Mouse (Mus musculus): Measurements from ENCODE around the gene Pld1. TPM values are rescaled to one million over a fixed set of nuclear protein-coding genes. Genes with fewer than 3 reads are reported as not detected.

Pld1 gene
- 6.9 and 7.6 TPM in 2 replicates for polyA plus RNA-seq (2014; fragmentation: Nextera tagmentation; extraction: Ambion mirVana)

GRCm38 (mm10) chr3:27938381-27939323 is at the start of gene Pld1:
Pld1 (plus strand) TSS chr3:27938695.
- Histone ChIP-seq H3K4me2 (replicated peaks; ENCODE audit: low read depth, low read length) (peak within 1 kb of the TSS; percentile 95), H3K9me3 (ENCODE audit: control insufficient read depth, low read depth, low read length) (no peaks in the 10 kb centered on the region), H3K27ac (ENCODE audit: low read length) (peak within 1 kb of the TSS; percentile 75), H3K4me3 (ENCODE audit: low read depth, low read length) (peak within 1 kb of the TSS; percentile 40), H3K27me3 (ENCODE audit: control insufficient read depth, insufficient read depth, low read length) (no peaks in the 10 kb centered on the region), H3K4me1 (ENCODE audit: control insufficient read depth, insufficient read depth, low read length) (peaks cover 4% of the 10 kb centered on the region; the same call in 1 of the 2 replicates), H3K36me3 (ENCODE audit: control insufficient read depth, insufficient read depth, low read length) (no peaks in the 10 kb centered on the region), H3K9ac (replicated peaks; ENCODE audit: low read depth, low read length) (peak within 1 kb of the TSS; percentile 32)
- peak; percentile 84 for ATAC-seq (ENCODE audit: insufficient number of reproducible peaks, insufficient read depth, low FRiP score, low read depth)
- under 1% methylated on average over 67 of the region's 68 CpGs for WGBS

GRCm38 (mm10) chr3:27896318-27896892 is 42.1 kb upstream of the Pld1 start, which contains the start of gene Tmem212:
Tmem212 (minus strand) TSS chr3:27896368.
- no peaks in the 10 kb centered on the region for H3K36me3 ChIP-seq (ENCODE audit: control insufficient read depth, insufficient read depth, low read length)
- whole genome bisulfite sequencing, result 61% methylated on average over 8 of the region's 8 CpGs
- ATAC-seq (ENCODE audit: insufficient number of reproducible peaks, insufficient read depth, low FRiP score, low read depth), result no peak
- no peak within 1 kb of the TSS for H3K27ac ChIP-seq (ENCODE audit: low read length)
- H3K4me1 ChIP-seq (ENCODE audit: control insufficient read depth, insufficient read depth, low read length), result peaks cover 13% of the 10 kb centered on the region; the same call in 1 of the 2 replicates
- no peak within 1 kb of the TSS for H3K9ac ChIP-seq (replicated peaks; ENCODE audit: low read depth, low read length)
- no peak within 1 kb of the TSS for H3K4me3 ChIP-seq (ENCODE audit: low read depth, low read length)
- H3K4me2 ChIP-seq (replicated peaks; ENCODE audit: low read depth, low read length), result no peak within 1 kb of the TSS
- H3K27me3 ChIP-seq (ENCODE audit: control insufficient read depth, insufficient read depth, low read length), result no peaks in the 10 kb centered on the region
- H3K9me3 ChIP-seq (ENCODE audit: control insufficient read depth, low read depth, low read length), result no peaks in the 10 kb centered on the region

- no peak overlapping the region for H3K9ac ChIP-seq (replicated peaks; ENCODE audit: low read depth, low read length)
- no peaks in the 10 kb centered on the region for H3K27me3 ChIP-seq (ENCODE audit: control insufficient read depth, insufficient read depth, low read length)
- 64% methylated on average over 10 of the region's 10 CpGs for WGBS
- H3K4me3 ChIP-seq (ENCODE audit: low read depth, low read length), result no peak overlapping the region
- H3K27ac ChIP-seq (ENCODE audit: low read length), result no peak overlapping the region
- ATAC-seq (ENCODE audit: insufficient number of reproducible peaks, insufficient read depth, low FRiP score, low read depth), result no peak
- no peaks in the 10 kb centered on the region; the same call in 1 of the 2 replicates for H3K9me3 ChIP-seq (ENCODE audit: control insufficient read depth, low read depth, low read length)
- H3K36me3 ChIP-seq (ENCODE audit: control insufficient read depth, insufficient read depth, low read length), result no peaks in the 10 kb centered on the region
- peaks cover 13% of the 10 kb centered on the region; the same call in 1 of the 2 replicates for H3K4me1 ChIP-seq (ENCODE audit: control insufficient read depth, insufficient read depth, low read length)
- H3K4me2 ChIP-seq (replicated peaks; ENCODE audit: low read depth, low read length), result no peak overlapping the region
Observed at GRCm38 (mm10) chr3:27898178-27898577, 40.3 kb upstream of the Pld1 start.

- peak; percentile 24; the same call in 1 of the 2 replicates for ATAC-seq (ENCODE audit: insufficient number of reproducible peaks, insufficient read depth, low FRiP score, low read depth)
- Histone ChIP-seq H3K9me3 (ENCODE audit: control insufficient read depth, low read depth, low read length) (no peaks in the 10 kb centered on the region; the same call in 1 of the 2 replicates), H3K36me3 (ENCODE audit: control insufficient read depth, insufficient read depth, low read length) (no peaks in the 10 kb centered on the region), H3K27me3 (ENCODE audit: control insufficient read depth, insufficient read depth, low read length) (no peaks in the 10 kb centered on the region), H3K27ac (ENCODE audit: low read length) (peak overlapping the region; percentile 27; the same call in 1 of the 2 replicates), H3K9ac (replicated peaks; ENCODE audit: low read depth, low read length) (no peak overlapping the region), H3K4me1 (ENCODE audit: control insufficient read depth, insufficient read depth, low read length) (peaks cover 13% of the 10 kb centered on the region; the same call in 1 of the 2 replicates), H3K4me2 (replicated peaks; ENCODE audit: low read depth, low read length) (no peak overlapping the region), H3K4me3 (ENCODE audit: low read depth, low read length) (no peak overlapping the region)
- WGBS, result 42% methylated on average over 13 of the region's 13 CpGs
Observed at GRCm38 (mm10) chr3:27899012-27899726, 39.3 kb upstream of the Pld1 start.

GRCm38 (mm10) chr3:27901846-27902245 is 36.6 kb upstream of the Pld1 start:
- ATAC-seq (ENCODE audit: insufficient number of reproducible peaks, insufficient read depth, low FRiP score, low read depth), result no peak
- WGBS, result 92% methylated on average over 6 of the region's 6 CpGs
- H3K4me2 ChIP-seq (replicated peaks; ENCODE audit: low read depth, low read length), result no peak overlapping the region
- H3K27ac ChIP-seq (ENCODE audit: low read length), result no peak overlapping the region
- no peaks in the 10 kb centered on the region for H3K36me3 ChIP-seq (ENCODE audit: control insufficient read depth, insufficient read depth, low read length)
- H3K9me3 ChIP-seq (ENCODE audit: control insufficient read depth, low read depth, low read length), result no peaks in the 10 kb centered on the region; the same call in 1 of the 2 replicates
- no peaks in the 10 kb centered on the region for H3K27me3 ChIP-seq (ENCODE audit: control insufficient read depth, insufficient read depth, low read length)
- H3K9ac ChIP-seq (replicated peaks; ENCODE audit: low read depth, low read length), result no peak overlapping the region
- no peak overlapping the region for H3K4me3 ChIP-seq (ENCODE audit: low read depth, low read length)
- peaks cover 13% of the 10 kb centered on the region; the same call in 1 of the 2 replicates for H3K4me1 ChIP-seq (ENCODE audit: control insufficient read depth, insufficient read depth, low read length)

GRCm38 (mm10) chr3:27904659-27905330 is 33.7 kb upstream of the Pld1 start:
- Histone ChIP-seq H3K4me2 (replicated peaks; ENCODE audit: low read depth, low read length) (no peak overlapping the region), H3K36me3 (ENCODE audit: control insufficient read depth, insufficient read depth, low read length) (no peaks in the 10 kb centered on the region), H3K27ac (ENCODE audit: low read length) (no peak overlapping the region), H3K9ac (replicated peaks; ENCODE audit: low read depth, low read length) (no peak overlapping the region), H3K27me3 (ENCODE audit: control insufficient read depth, insufficient read depth, low read length) (no peaks in the 10 kb centered on the region), H3K9me3 (ENCODE audit: control insufficient read depth, low read depth, low read length) (no peaks in the 10 kb centered on the region; the same call in 1 of the 2 replicates), H3K4me1 (ENCODE audit: control insufficient read depth, insufficient read depth, low read length) (0 out of 2 replicates have a peak, but pooled peaks cover under 1% of the 10 kb centered on the region), H3K4me3 (ENCODE audit: low read depth, low read length) (no peak overlapping the region)
- WGBS, result 37% methylated on average over 13 of the region's 13 CpGs
- peak; percentile 66; the same call in 1 of the 2 replicates for ATAC-seq (ENCODE audit: insufficient number of reproducible peaks, insufficient read depth, low FRiP score, low read depth)

GRCm38 (mm10) chr3:27906647-27907209 is 31.8 kb upstream of the Pld1 start:
- WGBS, result 76% methylated on average over 7 of the region's 7 CpGs
- no peaks in the 10 kb centered on the region for H3K27me3 ChIP-seq (ENCODE audit: control insufficient read depth, insufficient read depth, low read length)
- no peaks in the 10 kb centered on the region; the same call in 1 of the 2 replicates for H3K9me3 ChIP-seq (ENCODE audit: control insufficient read depth, low read depth, low read length)
- H3K4me3 ChIP-seq (ENCODE audit: low read depth, low read length), result no peak overlapping the region
- no peak for ATAC-seq (ENCODE audit: insufficient number of reproducible peaks, insufficient read depth, low FRiP score, low read depth)
- no peak overlapping the region for H3K9ac ChIP-seq (replicated peaks; ENCODE audit: low read depth, low read length)
- H3K4me2 ChIP-seq (replicated peaks; ENCODE audit: low read depth, low read length), result no peak overlapping the region
- H3K27ac ChIP-seq (ENCODE audit: low read length), result no peak overlapping the region
- no peaks in the 10 kb centered on the region for H3K36me3 ChIP-seq (ENCODE audit: control insufficient read depth, insufficient read depth, low read length)
- no peaks in the 10 kb centered on the region for H3K4me1 ChIP-seq (ENCODE audit: control insufficient read depth, insufficient read depth, low read length)

Measured in stomach, embryonic 14.5 days (tissue).